Mouse (Mus musculus) ES-Bruce4 (cell line): Measurements from ENCODE around the gene Rpl28. TPM values are rescaled to one million over a fixed set of nuclear protein-coding genes. Genes with fewer than 3 reads are reported as not detected.

Experiments
- H3K27ac ChIP-seq: 2 replicates; pipeline ENCODE4 v1.5.1; 2012; ENCODE audit warnings: low read length, inconsistent platforms; ENCODE audit not compliant: insufficient read depth
- H3K27me3 ChIP-seq: 2 replicates; pipeline ENCODE4 v1.6.1; 2012; ENCODE audit warnings: mild to moderate bottlenecking, low read length, inconsistent platforms; ENCODE audit not compliant: control insufficient read depth, poor library complexity, insufficient read depth, severe bottlenecking
- H3K36me3 ChIP-seq: 2 replicates; pipeline ENCODE4 v1.6.1; 2012; ENCODE audit warnings: inconsistent platforms, mild to moderate bottlenecking, low read length, moderate library complexity; ENCODE audit not compliant: control insufficient read depth, poor library complexity, insufficient read depth, severe bottlenecking
- H3K4me1 ChIP-seq: one replicate; pipeline ENCODE4 v1.8.1; 2011; ENCODE audit warnings: low read length; ENCODE audit not compliant: control insufficient read depth, insufficient read depth
- H3K4me3 ChIP-seq: 2 replicates; pipeline ENCODE4 v1.5.1; 2011; ENCODE audit warnings: low read depth, mild to moderate bottlenecking, low read length
- H3K9ac ChIP-seq: 2 replicates; pipeline ENCODE4 v1.6.1; 2012; ENCODE audit warnings: low read depth, mild to moderate bottlenecking, inconsistent platforms; ENCODE audit not compliant: poor library complexity, severe bottlenecking
- H3K9me3 ChIP-seq: replicated peaks from 2 replicates; pipeline ENCODE4 v1.6.1; 2012; ENCODE audit warnings: mild to moderate bottlenecking, low read length, inconsistent platforms; ENCODE audit not compliant: control insufficient read depth, poor library complexity, insufficient read depth, severe bottlenecking
- CTCF ChIP-seq: IDR thresholded peaks from one replicate; pipeline ENCODE4 v1.8.1; 2011; ENCODE audit warnings: low read depth, low read length
- EP300 ChIP-seq: IDR thresholded peaks from 2 replicates; pipeline ENCODE4 v1.6.1; 2011; ENCODE audit warnings: low read depth, low read length; ENCODE audit not compliant: insufficient read depth
- POLR2A ChIP-seq: IDR thresholded peaks from one replicate; pipeline ENCODE4 v1.8.1; 2011; ENCODE audit warnings: low read length; ENCODE audit not compliant: insufficient read depth
- polyA plus RNA-seq: library from polyadenylated mRNA; stranded (reverse); fragments of >200 nt; gene quantifications from 2 replicates; pipeline ENCODE4 v1.2.4, GENCODE M21; 2011; ENCODE audit warnings: low read depth; ENCODE audit not compliant: missing spikeins, insufficient read depth, insufficient read length

Rpl28 gene
- polyA plus RNA-seq: 969 and 977 TPM in 2 replicates

DNA sequence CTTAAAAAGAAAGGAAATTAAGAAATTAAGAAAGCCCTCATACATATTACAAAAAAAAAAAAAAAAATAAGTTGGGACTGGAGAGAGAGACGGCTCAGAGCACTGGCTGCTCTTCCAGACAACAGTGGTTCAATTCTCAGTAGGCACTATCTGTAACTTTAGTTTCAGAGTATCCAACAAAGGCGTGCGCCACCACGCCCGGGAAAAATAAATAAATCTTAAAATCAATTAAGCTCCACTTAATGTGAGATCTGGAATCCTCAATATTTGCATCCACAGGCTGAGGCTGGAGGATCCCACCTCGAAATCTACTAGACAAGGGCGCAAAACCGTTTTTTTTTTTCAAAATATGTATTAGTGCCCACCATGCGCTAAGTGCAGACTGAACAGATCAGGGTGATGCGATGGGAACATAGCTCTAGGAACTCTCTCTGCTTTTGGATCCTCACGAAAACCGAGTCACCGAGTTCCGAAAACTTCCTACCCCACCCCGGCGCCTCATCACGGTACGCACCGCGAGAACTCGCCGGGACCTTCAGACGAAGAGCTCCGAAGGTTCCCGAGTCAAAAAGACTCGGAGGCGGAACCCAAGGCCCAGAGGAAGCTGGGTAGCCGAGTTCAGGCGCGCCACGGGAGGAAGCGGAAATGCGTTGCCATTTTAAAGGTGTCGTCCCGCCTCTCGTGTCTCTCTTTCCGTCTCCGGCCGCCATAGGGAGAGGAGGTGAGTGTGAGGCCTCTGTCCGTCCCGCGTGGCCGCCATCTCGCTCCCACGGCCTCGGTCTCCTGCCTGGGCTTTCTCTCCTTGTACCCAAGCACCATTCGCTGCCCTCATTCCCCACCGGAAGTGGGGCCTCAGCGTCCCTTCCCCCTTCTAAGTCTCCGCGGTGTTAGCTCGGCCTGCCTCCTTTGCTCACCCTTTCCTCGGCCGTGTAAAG is at the start of gene Rpl28:
Gene Rpl28 (plus strand): TSS at position 597 of the 935 bp plus-strand sequence.
- Histone ChIP-seq H3K4me1 (no peaks in the 10 kb centered on the region), H3K27ac (peak within 1 kb of the TSS; percentile 97), H3K9me3 (no peaks in the 10 kb centered on the region), H3K36me3 (peaks cover 42% of the 10 kb centered on the region), H3K4me3 (peak within 1 kb of the TSS; percentile 99), H3K9ac (peak within 1 kb of the TSS; percentile 98), H3K27me3 (no peaks in the 10 kb centered on the region)
- no peak for TF ChIP-seq CTCF
- peak; percentile 83 for TF ChIP-seq POLR2A
- TF ChIP-seq EP300: no peak

DNA sequence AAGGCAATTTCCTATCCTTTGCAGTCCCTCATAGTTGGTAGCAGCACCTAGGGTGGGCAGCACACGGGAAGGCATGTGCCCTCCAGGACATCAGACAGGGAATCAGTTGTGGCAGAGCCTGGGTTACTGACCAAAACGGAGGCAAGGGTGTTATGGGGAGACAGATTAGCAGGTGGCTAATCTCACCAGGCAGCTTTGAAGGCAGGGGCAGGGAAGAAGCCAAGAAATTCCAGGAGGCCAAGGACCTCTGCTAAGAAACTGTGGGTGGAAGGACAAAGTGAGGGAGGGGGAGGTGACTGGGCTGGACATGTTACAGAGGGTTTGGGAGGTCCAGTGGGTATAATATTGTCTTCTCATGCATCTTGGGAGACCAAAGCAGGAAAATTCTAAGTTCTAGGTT is 49.3 kb upstream of the Rpl28 start:
- no peak overlapping the region for H3K9ac ChIP-seq
- H3K4me1 ChIP-seq: no peaks in the 10 kb centered on the region
- H3K27ac ChIP-seq: no peak overlapping the region
- H3K27me3 ChIP-seq: no peaks in the 10 kb centered on the region
- TF ChIP-seq EP300: no peak
- TF ChIP-seq CTCF: no peak
- no peak for TF ChIP-seq POLR2A
- no peak overlapping the region for H3K4me3 ChIP-seq
- peaks cover 16% of the 10 kb centered on the region for H3K36me3 ChIP-seq
- H3K9me3 ChIP-seq: no peaks in the 10 kb centered on the region

DNA sequence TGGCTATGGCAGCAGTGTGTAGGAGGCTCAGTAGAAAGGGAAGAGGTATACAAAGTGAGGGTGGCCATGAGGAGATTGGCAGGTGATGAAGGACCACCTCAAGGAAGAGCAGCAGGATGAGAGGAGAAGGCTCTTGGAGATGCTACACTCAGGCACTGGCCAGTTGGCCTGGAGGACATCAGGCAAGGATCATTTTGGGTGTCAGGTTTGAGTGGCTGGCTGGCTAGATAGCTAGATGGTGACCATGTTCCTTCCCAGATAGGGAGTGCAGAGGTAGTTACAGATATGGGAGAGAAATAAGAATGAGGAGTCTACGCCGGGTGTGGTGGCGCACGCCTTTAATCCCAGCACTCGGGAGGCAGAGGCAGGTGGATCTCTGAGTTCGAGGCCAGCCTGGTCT is 47.8 kb upstream of the Rpl28 start:
- H3K27ac ChIP-seq: no peak overlapping the region
- no peak for TF ChIP-seq POLR2A
- TF ChIP-seq EP300: no peak
- TF ChIP-seq CTCF: no peak
- peaks cover 20% of the 10 kb centered on the region for H3K36me3 ChIP-seq
- no peaks in the 10 kb centered on the region for H3K4me1 ChIP-seq
- no peaks in the 10 kb centered on the region for H3K27me3 ChIP-seq
- H3K9me3 ChIP-seq: no peaks in the 10 kb centered on the region
- no peak overlapping the region for H3K9ac ChIP-seq
- no peak overlapping the region for H3K4me3 ChIP-seq

DNA sequence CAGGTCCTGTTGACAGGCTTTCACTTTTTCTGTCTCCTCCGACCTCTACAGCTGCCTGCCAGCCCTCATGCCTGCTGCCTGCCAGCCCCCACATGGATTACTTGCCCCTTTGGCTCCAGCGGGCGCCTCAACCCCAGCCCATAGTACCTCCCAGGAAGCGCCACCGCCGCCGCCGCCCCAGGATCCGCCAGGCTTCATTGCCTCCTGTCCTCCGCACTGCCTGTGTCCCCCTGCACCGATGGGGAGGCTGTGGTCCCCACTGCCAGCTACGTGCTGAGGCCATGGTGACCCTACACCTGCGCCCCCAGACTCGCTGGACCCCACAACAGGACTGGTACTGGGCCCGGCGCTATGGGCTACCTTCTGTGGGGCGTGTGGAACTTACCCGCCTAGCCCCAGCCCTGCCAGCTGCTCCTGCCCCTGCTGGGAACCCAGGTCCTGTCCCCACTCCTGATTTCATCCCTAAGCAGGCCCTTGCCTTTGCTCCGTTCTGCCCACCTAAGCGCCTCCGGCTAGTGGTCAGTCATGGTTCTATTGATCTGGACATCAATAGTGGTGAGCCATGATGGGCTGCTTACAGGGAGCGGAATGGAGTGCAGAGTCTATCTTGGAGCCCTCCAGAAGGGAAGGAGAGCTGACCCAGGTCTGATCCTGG is 46.2 kb upstream of the Rpl28 start:
- H3K36me3 ChIP-seq: peaks cover 32% of the 10 kb centered on the region
- no peaks in the 10 kb centered on the region for H3K9me3 ChIP-seq
- no peak overlapping the region for H3K27ac ChIP-seq
- H3K9ac ChIP-seq: no peak overlapping the region
- H3K27me3 ChIP-seq: no peaks in the 10 kb centered on the region
- no peak overlapping the region for H3K4me3 ChIP-seq
- TF ChIP-seq EP300: no peak
- TF ChIP-seq POLR2A: no peak
- no peak for TF ChIP-seq CTCF
- H3K4me1 ChIP-seq: no peaks in the 10 kb centered on the region

DNA sequence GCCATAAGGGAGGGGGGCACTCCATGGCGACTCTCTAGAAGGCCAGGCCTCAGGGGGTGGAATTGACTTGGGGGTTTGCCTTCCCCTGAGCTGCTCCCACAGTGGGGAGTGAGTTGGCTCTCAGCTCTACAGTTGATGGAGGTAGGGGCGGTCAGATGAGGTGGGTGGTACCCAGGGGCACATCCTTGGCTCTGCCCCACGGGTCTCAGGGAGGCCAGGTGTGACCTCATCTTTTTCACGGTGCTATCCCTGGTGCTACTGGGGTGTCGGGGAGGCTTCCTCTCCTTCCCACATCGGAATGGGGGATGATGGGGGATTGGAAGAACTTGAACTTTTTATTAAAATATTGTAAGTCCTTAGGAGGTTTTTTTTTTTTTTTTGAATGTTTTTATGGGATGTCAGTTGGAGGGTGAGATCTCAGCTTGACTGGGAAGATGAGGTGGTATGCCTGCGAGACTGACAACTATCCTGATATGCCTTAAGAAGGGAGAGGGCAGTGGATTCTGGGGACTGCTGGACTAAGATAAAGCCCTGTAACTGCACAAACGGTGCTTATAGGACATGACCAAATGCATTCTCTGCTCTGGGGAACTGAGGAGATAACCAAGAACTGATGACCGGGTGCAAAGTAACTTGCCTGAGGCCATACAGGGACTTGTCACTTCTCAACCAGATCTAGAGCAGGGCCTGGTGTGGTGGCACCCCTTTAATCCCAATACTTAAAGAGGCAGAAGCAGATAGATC is 45.3 kb upstream of the Rpl28 start:
- no peaks in the 10 kb centered on the region for H3K27me3 ChIP-seq
- no peaks in the 10 kb centered on the region for H3K4me1 ChIP-seq
- no peak overlapping the region for H3K9ac ChIP-seq
- H3K4me3 ChIP-seq: no peak overlapping the region
- TF ChIP-seq POLR2A: no peak
- no peak for TF ChIP-seq CTCF
- TF ChIP-seq EP300: no peak
- peaks cover 29% of the 10 kb centered on the region for H3K36me3 ChIP-seq
- H3K9me3 ChIP-seq: no peaks in the 10 kb centered on the region
- H3K27ac ChIP-seq: no peak overlapping the region
